Mouse (Mus musculus) left cerebral cortex, postnatal 10 days (tissue): ENCODE results near the gene Slc25a19. TPM values are rescaled to one million over a fixed set of nuclear protein-coding genes. Genes with fewer than 3 reads are reported as not detected.

ENCODE experiments used
- DNase-seq, 2 experiments: peaks; one replicate each; pipeline ENCODE4 v3.0.0; 2021 to 2022; ENCODE audit warnings: low spot score in 2 of 2, mixed read lengths in 1 of 2; ENCODE audit errors: extremely low spot score in 1 of 2
- intact Hi-C: fragments of 180-260 bp; cut with DNase I; formaldehyde crosslinking; loops from one replicate; pipeline ENCODE4 v1.15.1; 2025
- total RNA-seq, 2 experiments: library from RNA; stranded (reverse); gene quantifications; 2 replicates each; pipeline ENCODE4 v1.2.3; 2021

The Slc25a19 gene
- total RNA-seq, 2 experiments from 2014 or later, result 55.0 to 59.7 TPM

GRCm38 (mm10) chr11:115608421-115609399, 19.4 kb downstream of the Slc25a19 start:
- peak; percentile 33 to 59 for DNase-seq
- intact Hi-C loops, result no loop called here

DNA sequence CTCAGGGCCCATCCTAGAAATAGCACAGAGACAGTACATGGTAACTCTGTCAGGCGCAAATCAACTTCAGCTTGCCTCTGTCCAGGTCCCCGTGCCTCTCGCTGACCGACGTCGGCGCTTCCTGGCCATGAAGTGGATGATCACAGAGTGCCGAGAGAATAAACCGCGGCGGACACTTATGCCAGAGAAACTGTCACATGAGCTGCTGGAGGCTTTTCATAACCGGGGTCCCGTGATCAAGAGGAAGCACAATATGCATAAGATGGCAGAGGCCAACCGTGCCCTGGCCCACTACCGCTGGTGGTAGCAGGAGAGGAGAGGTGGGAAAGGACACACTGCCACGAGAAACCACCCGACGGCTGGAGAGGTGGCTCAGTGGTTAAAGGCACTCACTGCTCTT, 21.4 kb downstream of the Slc25a19 start:
- intact Hi-C loops, result no loop called here

GRCm38 (mm10) chr11:115604304-115604696, 23.8 kb downstream of the Slc25a19 start:
- DNase-seq, result no peak
- intact Hi-C loops, result no loop called here

More for the DNA sequence above, 21.4 kb downstream of the Slc25a19 start:
- no peak for DNase-seq

DNA sequence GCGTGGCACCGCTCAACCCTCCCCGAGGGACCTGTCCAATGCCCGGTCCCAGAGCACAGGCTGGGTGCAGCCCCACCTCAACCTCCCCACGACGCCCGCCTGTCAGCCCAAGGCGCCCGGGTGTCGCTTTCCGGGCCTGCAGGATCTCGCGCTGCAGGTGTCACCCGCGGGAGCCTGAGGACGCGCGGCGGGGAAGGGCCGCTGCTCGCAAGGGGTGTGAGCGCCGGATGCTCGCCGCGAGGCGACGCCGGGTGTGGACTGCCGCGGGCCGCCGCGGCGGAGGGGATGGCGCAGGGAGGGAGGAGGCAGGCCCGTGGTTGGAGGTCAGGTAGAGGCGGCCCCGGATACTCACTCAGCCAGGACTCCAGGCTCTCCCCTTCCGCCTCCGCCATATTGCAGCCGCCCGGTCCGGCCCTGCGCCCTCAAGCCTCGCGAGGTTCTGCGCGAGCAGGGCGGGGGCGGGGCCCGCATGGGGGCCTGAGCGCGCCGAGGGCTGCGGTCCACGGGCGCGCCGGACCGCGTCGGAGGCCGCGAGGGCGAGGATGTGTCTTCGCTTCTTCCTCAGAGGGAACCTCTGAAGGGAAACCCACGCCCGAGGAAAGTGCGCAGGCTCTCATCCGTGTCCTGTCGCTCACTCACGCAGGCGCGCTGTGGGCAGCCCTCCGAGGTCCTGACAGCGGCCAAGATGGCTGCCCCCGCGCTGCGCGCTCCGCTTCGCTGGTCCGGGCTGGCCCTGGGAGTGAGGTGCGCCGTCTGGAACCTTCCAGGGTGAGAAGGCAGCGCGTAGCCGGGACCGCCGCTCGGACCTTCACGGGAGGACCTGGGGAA, 24.4 kb downstream of the Slc25a19 start, which contains the start of the genes Mrps7 and Gga3:
TSS of gene Mrps7 (plus strand) at position 450 of the 828 bp plus-strand sequence.
TSS of gene Gga3 (minus strand) at position 576 of the 828 bp plus-strand sequence.
- peak; percentile 78 to 96 for DNase-seq
- intact Hi-C loops, result no loop called here

DNA sequence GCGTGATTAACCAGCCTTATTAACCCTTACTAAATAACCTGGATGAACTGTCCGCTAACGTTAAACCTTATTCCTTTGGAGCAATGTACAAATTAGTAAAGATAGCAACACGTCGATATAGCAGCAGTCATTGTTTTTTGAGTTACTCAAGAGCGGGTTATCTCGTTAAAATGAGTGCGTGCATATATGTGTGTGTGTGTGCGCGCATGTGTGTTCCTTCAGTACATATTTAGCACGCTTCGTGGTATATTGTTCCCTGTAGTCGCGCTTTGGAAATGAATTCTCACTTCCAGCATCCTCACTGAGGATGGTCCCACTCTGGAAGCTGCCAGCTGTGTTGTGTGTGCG, 25.0 kb downstream of the Slc25a19 start:
- no peak for DNase-seq
- intact Hi-C loops, result no loop called here

GRCm38 (mm10) chr11:115601174-115601573, 26.9 kb downstream of the Slc25a19 start:
- DNase-seq, result no peak

DNA sequence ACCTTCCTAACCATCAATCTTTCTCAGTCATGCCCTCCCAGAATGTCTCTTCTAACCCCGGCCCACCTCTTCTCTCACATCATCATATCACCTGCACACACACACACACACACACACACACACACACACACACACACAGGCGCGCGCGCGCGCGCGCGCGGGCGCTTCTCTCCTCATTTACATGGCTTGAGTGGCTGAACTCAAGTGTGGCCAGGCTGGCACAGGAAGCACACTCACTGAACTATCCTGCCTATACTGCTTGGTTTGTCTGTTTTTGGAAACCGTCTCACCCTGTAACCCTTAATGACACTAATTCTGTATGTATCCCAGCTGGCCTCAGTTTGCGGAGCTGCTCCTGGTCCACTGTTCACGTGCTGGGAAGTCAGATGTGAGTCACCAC, 27.4 kb downstream of the Slc25a19 start:
- DNase-seq, result peak in 1 of 2 experiments; percentile 10
- intact Hi-C loops, result no loop called here

More at GRCm38 (mm10) chr11:115601174-115601573, 26.9 kb downstream of the Slc25a19 start:
- intact Hi-C loops, result no loop called here

DNA sequence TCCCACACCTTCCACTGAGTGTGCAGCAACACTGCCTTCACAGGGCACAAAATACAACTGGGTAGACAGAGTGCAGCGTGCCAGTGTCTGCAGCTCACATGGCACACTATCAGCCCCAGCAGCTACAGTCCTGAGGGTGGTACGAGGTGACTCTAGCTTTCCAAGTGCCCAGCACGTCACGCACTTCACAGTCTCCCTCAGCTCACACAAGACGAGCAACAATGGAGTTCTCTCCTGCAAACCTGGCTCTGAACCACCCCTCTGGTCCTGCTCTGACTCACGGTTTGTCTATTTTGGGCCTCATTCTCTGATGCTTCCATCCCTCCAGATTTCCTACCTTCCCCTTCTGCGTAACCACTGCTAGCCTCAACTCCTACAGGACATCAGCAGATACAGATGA, 28.4 kb downstream of the Slc25a19 start:
- intact Hi-C loops, result no loop called here
- DNase-seq, result peak in 1 of 2 experiments; percentile 13

GRCm38 (mm10) chr11:115598309-115598708, 29.8 kb downstream of the Slc25a19 start:
- intact Hi-C loops, result no loop called here
- DNase-seq, result peak in 1 of 2 experiments; percentile 7

DNA sequence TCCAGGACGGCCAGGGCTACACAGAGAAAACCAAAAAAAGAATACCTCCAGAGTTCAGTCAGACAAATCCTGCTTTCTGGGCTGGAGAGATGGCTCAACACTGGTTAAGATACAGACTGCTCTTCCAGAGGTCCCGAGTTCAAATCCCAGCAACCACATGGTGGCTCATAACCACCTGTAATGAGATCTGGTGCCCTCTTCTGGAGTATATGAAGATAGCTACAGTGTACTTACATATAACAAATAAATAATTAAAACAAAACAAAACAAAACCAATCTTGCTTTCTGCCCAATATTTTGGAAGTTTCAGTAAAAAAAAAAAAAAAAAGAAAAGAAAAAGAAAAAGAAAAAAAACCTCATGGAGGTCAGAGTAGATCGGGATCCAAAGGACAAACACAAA, 32.9 kb downstream of the Slc25a19 start:
- DNase-seq, result no peak
- intact Hi-C loops, result no loop called here

DNA sequence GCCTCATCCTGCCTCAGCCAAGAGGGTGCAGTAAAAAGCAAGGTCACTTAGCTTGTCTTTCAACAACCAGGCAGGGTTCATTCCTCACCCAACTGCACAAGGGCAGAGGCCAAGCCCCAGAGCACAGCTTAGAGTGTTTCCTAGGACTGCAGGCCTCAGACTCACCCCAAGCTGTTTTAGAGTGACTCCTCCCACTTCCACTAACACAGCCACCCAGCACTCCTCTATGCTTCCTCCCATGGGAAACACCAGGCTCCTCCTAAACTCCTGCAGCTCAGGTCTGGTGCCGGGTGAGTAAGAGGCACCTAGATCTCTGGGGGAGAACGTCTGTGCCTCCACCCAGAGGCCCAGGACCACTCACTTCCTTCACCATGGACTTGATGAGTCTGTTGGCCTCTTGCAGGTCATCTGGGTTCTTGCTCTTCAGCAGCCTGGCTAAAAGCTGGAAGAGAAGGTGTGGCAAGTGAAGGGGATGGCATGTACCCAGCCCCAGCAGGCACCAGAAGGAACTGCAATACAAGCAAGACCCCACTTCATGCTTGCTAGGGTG, 37.5 kb downstream of the Slc25a19 start:
- intact Hi-C loops, result no loop called here
- DNase-seq, result no peak

GRCm38 (mm10) chr11:115587984-115588383, 40.1 kb downstream of the Slc25a19 start:
- intact Hi-C loops, result no loop called here
- DNase-seq, result no peak

DNA sequence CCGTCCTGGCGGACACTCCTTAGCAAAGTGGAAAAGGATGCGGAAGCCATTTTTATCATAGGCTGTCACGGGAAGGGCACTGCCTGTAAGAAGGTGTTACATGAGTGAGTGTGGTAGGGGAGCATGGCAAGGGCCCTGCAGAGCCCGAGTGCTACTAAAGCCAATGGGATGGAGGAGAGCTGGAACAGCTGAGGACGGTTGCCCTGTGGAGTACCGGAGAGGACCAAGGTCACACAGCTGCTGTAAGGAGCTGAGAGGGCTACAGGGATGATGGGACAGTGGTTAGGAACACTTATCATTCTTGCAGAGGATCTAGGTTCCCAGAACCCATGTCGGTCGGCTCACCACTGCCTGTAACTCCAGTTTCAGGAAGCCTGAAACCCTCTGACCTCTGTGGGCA, 41.7 kb downstream of the Slc25a19 start:
- DNase-seq, result no peak
- intact Hi-C loops, result no loop called here

DNA sequence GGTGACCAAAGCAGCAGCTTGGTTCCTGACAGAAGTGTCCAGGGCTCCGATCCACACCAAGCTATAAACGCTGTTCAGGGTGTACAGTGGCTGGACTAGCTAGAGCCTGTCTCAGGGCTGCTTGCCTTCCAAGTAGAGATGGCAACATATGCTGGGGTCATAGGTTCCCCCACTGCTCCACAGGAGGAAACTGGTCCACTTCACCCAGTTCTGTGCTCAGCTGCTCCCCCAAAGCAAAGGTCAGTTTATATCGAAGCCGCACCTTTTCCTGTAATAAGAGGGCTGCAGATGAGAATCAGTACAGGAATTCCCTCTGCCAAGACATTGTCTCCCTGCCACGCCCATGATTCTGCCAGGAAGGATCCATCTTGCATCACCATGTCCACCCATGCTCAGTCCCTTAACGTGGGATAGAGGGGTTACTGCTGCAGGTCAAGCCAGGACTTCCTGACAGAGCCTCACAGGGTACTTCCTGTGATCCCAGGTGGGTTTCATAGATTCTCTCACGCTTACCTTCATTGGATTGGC, 42.5 kb downstream of the Slc25a19 start:
- no peak for DNase-seq
- intact Hi-C loops, result no loop called here

- DNase-seq, result no peak
- intact Hi-C loops, result no loop called here
Observed at GRCm38 (mm10) chr11:115584376-115585073, 43.6 kb downstream of the Slc25a19 start.

GRCm38 (mm10) chr11:115582913-115583606, 45.0 kb downstream of the Slc25a19 start:
- intact Hi-C loops, result no loop called here

DNA sequence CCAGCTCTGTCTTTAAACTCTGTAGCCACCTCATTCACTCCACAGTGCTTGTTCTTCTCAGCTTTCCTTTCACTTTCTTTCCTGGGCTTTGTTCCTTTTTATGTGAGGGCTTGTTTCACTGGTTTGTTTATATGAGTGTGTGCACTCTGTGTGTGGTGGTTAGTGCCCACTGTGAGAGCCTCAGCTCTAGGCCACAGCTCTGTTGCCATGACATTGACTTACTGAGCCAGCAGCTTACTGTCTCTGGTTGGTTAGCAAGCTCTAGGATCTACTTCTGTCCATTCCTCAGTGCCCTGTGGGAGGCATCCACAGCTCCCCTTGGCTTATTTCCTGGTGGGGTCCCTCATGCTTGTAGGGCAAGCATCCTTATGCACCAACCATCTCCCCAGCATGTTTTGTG, 49.0 kb downstream of the Slc25a19 start:
- intact Hi-C loops, result no loop called here
- no peak for DNase-seq

More at GRCm38 (mm10) chr11:115582913-115583606, 45.0 kb downstream of the Slc25a19 start:
- no peak for DNase-seq

DNA sequence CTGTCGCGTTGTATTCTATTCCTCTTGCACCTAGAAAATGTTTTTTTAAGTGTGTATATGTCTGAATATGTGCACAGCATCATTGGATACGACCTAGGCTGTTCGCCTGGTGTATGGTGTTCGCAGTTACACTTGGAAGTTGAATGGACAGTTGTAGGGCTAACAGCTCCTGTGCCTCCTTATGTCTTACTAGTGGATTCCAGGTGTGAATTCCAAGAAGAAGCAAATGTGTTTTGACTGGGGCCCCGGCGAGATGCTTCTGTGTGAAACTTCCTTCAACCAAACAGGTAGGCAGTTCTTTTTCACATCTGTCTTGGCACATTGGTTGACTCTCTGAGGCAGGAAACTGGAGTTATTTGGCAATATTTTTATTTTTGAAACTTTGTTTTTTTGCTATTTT, 63.1 kb downstream of the Slc25a19 start:
- intact Hi-C loops, result no loop called here
- no peak for DNase-seq
